Mouse (Mus musculus): ENCODE data around the gene Zc2hc1c. TPM values are rescaled to one million over a fixed set of nuclear protein-coding genes. Genes with fewer than 3 reads are reported as not detected.
A peak's percentile ranks its signal among the peaks of the same experiment; 100 is the strongest.

Zc2hc1c gene
- polyA plus RNA-seq, 1 experiment from 2014 or later: 0.67 TPM

DNA sequence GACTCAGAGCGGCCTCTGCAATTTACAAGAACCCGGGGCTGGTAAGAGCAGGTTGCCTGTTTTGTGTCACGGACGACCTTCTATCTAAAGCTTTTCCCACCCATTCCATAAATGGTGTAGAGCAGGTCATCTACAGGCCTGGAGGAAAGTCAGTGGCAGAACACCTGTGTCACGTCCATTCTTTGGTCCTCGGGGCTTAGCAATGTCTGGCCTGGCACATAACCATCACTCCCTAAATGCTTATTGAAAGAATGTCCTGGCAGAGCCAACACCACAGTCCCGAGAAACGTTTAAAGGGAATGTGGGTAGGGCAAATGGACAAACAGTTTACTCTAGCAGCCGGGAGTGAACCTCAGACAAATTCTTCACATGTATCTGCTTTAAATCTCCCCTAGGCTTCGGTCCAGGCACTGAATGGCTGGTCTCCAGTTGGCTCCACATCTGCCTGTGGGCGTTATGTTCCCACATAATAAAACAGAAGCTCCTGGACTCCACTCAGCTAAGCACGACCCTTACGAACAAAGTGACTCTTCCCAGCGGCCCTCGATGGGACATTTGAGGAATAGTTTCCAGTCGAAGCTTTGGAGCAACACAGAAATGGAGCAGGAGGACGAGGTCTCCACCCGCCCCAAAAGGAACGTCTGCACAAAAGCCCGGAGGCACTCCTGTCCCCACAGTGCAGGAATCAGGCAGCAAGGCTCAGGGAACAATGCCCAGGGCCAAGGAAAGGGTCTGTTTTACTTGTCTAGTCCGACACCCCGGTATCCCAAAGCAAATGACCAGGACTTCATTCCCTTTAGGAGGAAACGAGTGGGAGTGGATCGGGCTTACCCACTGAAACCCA is 988 bp downstream of the Zc2hc1c start:
- H3K36me3 ChIP-seq (ENCODE audit: control insufficient read depth, insufficient read depth, low read length): no peaks in the 10 kb centered on the region
- 0 out of 2 replicates have a peak overlapping the region, but pooled peaks have one; percentile 35 for H3K9ac ChIP-seq (ENCODE audit: low read length)
- peak overlapping the region; percentile 60 for H3K4me2 ChIP-seq (ENCODE audit: low read depth, severe bottlenecking)
- WGBS: 46% methylated on average over 24 of the region's 24 CpGs
- H3K27me3 ChIP-seq (ENCODE audit: control insufficient read depth, insufficient read depth, low read length): no peaks in the 10 kb centered on the region
- H3K4me1 ChIP-seq (ENCODE audit: control insufficient read depth, insufficient read depth, low read length): peaks cover 7% of the 10 kb centered on the region
- peak overlapping the region; percentile 46; the same call in 1 of the 2 replicates for H3K4me3 ChIP-seq (ENCODE audit: low read depth, low read length)
- no peak for ATAC-seq (ENCODE audit: insufficient number of reproducible peaks, low FRiP score, low TSS enrichment, low read depth)
- H3K27ac ChIP-seq (replicated peaks; ENCODE audit: low read depth, low read length): peak overlapping the region; percentile 26; the same call in 1 of the 2 replicates
- no peak for DNase-seq (ENCODE audit: low spot score)
- H3K9me3 ChIP-seq (ENCODE audit: control insufficient read depth, low read length): no peaks in the 10 kb centered on the region

DNA sequence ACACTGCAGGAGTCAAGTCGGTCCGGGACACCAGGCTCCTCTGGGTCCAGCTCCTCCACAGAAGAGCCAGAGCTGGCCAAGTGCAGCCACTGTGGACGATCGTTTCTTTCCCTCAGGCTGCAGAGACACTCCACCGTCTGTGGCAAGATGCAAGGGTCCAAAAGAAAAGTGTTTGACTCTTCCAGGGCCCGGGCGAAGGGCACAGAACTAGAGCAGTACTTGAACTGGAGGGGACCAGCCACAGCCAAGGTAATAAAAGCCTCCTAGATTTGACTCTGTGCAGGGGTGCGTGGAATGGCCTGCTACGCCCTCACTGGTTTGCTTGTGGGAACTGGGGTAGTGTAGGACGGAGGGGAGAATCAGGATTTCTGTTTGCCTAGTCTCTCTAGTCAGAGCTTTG is 2.2 kb downstream of the Zc2hc1c start:
- ATAC-seq (ENCODE audit: insufficient number of reproducible peaks, low FRiP score, low TSS enrichment, low read depth) (no peak), DNase-seq (ENCODE audit: low spot score) (no peak)
- Histone ChIP-seq H3K9ac (ENCODE audit: low read length) (no peak overlapping the region), H3K4me1 (ENCODE audit: control insufficient read depth, insufficient read depth, low read length) (peaks cover 7% of the 10 kb centered on the region), H3K4me3 (ENCODE audit: low read depth, low read length) (no peak overlapping the region), H3K9me3 (ENCODE audit: control insufficient read depth, low read length) (no peaks in the 10 kb centered on the region), H3K27me3 (ENCODE audit: control insufficient read depth, insufficient read depth, low read length) (no peaks in the 10 kb centered on the region), H3K36me3 (ENCODE audit: control insufficient read depth, insufficient read depth, low read length) (no peaks in the 10 kb centered on the region), H3K27ac (replicated peaks; ENCODE audit: low read depth, low read length) (no peak overlapping the region), H3K4me2 (ENCODE audit: low read depth, severe bottlenecking) (no peak overlapping the region)
- 72% methylated on average over 10 of the region's 10 CpGs for WGBS

DNA sequence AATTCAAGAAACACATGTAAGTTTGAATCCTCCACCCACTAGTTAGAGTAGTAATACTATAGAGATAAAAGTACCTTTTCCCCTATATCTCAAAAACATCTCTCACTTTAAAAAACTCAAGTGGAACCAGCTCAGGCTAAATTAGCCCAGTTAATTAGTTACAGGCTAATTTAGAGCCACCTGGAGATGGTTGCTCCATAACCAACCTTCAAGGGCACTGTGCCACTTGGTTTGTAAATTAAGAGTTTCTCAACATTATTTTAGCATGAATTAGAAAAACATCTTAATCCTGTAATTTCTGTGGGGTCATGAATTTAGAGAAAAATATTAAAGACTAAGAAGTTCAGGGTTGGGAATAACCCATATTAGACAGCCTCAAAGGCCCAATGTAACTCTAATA is 3.1 kb downstream of the Zc2hc1c start:
- H3K4me3 ChIP-seq (ENCODE audit: low read depth, low read length): no peak overlapping the region
- H3K27me3 ChIP-seq (ENCODE audit: control insufficient read depth, insufficient read depth, low read length): no peaks in the 10 kb centered on the region
- no peak for DNase-seq (ENCODE audit: low spot score)
- H3K4me1 ChIP-seq (ENCODE audit: control insufficient read depth, insufficient read depth, low read length): peaks cover 9% of the 10 kb centered on the region
- no peak overlapping the region for H3K27ac ChIP-seq (replicated peaks; ENCODE audit: low read depth, low read length)
- no peak overlapping the region for H3K9ac ChIP-seq (ENCODE audit: low read length)
- no peaks in the 10 kb centered on the region for H3K36me3 ChIP-seq (ENCODE audit: control insufficient read depth, insufficient read depth, low read length)
- no peak overlapping the region for H3K4me2 ChIP-seq (ENCODE audit: low read depth, severe bottlenecking)
- ATAC-seq (ENCODE audit: insufficient number of reproducible peaks, low FRiP score, low TSS enrichment, low read depth): no peak
- H3K9me3 ChIP-seq (ENCODE audit: control insufficient read depth, low read length): no peaks in the 10 kb centered on the region

DNA sequence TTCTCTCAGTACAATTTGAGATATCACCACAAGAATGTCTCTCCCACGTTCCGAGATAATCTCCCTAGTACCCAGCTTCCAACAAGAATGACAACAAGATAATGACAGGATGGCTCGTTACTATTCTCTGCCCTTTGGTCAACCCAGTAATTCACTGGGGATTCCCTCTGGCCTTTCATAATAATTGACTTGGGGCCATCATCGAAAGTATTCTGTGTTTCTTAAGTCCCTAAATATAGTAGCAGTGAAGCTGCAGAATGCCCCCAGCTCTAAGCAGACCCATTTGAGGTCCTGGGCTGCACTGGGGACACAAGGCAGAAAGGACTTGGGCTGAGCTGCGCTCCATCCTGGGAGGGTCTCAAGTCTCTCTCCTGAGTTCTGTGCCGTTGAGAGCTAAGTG is 3.9 kb downstream of the Zc2hc1c start:
- Histone ChIP-seq H3K9me3 (ENCODE audit: control insufficient read depth, low read length) (no peaks in the 10 kb centered on the region), H3K4me3 (ENCODE audit: low read depth, low read length) (no peak overlapping the region), H3K4me2 (ENCODE audit: low read depth, severe bottlenecking) (no peak overlapping the region), H3K36me3 (ENCODE audit: control insufficient read depth, insufficient read depth, low read length) (no peaks in the 10 kb centered on the region), H3K9ac (ENCODE audit: low read length) (no peak overlapping the region; the same call in 1 of the 2 replicates), H3K4me1 (ENCODE audit: control insufficient read depth, insufficient read depth, low read length) (peaks cover 14% of the 10 kb centered on the region), H3K27me3 (ENCODE audit: control insufficient read depth, insufficient read depth, low read length) (no peaks in the 10 kb centered on the region), H3K27ac (replicated peaks; ENCODE audit: low read depth, low read length) (no peak overlapping the region)
- DNase-seq (ENCODE audit: low spot score) (no peak), ATAC-seq (ENCODE audit: insufficient number of reproducible peaks, low FRiP score, low TSS enrichment, low read depth) (no peak)
- 80% methylated on average over 6 of the region's 6 CpGs for WGBS

GRCm38 (mm10) chr12:85292906-85293305 is 4.5 kb downstream of the Zc2hc1c start:
- H3K9me3 ChIP-seq (ENCODE audit: control insufficient read depth, low read length): no peaks in the 10 kb centered on the region
- DNase-seq (ENCODE audit: low spot score) (no peak), ATAC-seq (ENCODE audit: insufficient number of reproducible peaks, low FRiP score, low TSS enrichment, low read depth) (no peak)
- no peak overlapping the region for H3K9ac ChIP-seq (ENCODE audit: low read length)
- H3K4me3 ChIP-seq (ENCODE audit: low read depth, low read length): no peak overlapping the region
- peaks cover 14% of the 10 kb centered on the region for H3K4me1 ChIP-seq (ENCODE audit: control insufficient read depth, insufficient read depth, low read length)
- no peaks in the 10 kb centered on the region for H3K36me3 ChIP-seq (ENCODE audit: control insufficient read depth, insufficient read depth, low read length)
- no peak overlapping the region for H3K4me2 ChIP-seq (ENCODE audit: low read depth, severe bottlenecking)
- H3K27ac ChIP-seq (replicated peaks; ENCODE audit: low read depth, low read length): no peak overlapping the region
- no peaks in the 10 kb centered on the region for H3K27me3 ChIP-seq (ENCODE audit: control insufficient read depth, insufficient read depth, low read length)

DNA sequence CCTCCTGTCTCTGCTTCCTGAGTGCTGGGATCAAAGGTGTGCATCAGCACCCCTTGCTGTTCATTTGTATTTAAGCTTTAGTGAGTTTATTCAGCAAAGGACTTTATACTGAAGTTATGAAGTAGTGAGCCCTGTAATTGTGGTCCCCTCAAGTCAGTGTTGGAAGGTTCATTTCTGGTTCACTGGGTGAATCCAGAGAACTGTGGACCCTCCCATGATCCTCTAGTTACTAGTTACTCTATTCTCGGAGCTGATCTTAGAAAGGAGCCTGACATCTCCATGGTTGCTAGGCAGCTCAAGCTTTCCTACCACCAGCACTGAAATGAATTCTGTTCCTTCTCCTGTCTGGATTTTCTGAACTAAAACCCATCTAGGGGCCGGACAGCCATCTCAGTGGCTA is 7.1 kb downstream of the Zc2hc1c start:
- Histone ChIP-seq H3K4me3 (ENCODE audit: low read depth, low read length) (no peak overlapping the region), H3K4me1 (ENCODE audit: control insufficient read depth, insufficient read depth, low read length) (peaks cover 15% of the 10 kb centered on the region; the same call in 1 of the 2 replicates), H3K9ac (ENCODE audit: low read length) (no peak overlapping the region), H3K4me2 (ENCODE audit: low read depth, severe bottlenecking) (no peak overlapping the region), H3K27ac (replicated peaks; ENCODE audit: low read depth, low read length) (no peak overlapping the region), H3K9me3 (ENCODE audit: control insufficient read depth, low read length) (no peaks in the 10 kb centered on the region), H3K36me3 (ENCODE audit: control insufficient read depth, insufficient read depth, low read length) (no peaks in the 10 kb centered on the region; the same call in 1 of the 2 replicates), H3K27me3 (ENCODE audit: control insufficient read depth, insufficient read depth, low read length) (no peaks in the 10 kb centered on the region)
- ATAC-seq (ENCODE audit: insufficient number of reproducible peaks, low FRiP score, low TSS enrichment, low read depth) (no peak), DNase-seq (ENCODE audit: low spot score) (no peak)
- WGBS: 92% methylated on average over 2 of the region's 2 CpGs

GRCm38 (mm10) chr12:85296915-85297314 is 8.5 kb downstream of the Zc2hc1c start:
- Histone ChIP-seq H3K27me3 (ENCODE audit: control insufficient read depth, insufficient read depth, low read length) (no peaks in the 10 kb centered on the region), H3K27ac (replicated peaks; ENCODE audit: low read depth, low read length) (no peak overlapping the region)

GRCm38 (mm10) chr12:85297345-85297997 is 9.1 kb downstream of the Zc2hc1c start:
- H3K36me3 ChIP-seq (ENCODE audit: control insufficient read depth, insufficient read depth, low read length): peaks cover 3% of the 10 kb centered on the region; the same call in 1 of the 2 replicates

More at GRCm38 (mm10) chr12:85296915-85297314, 8.5 kb downstream of the Zc2hc1c start:
- no peak overlapping the region for H3K4me3 ChIP-seq (ENCODE audit: low read depth, low read length)
- WGBS: 74% methylated on average over 5 of the region's 5 CpGs
- ATAC-seq (ENCODE audit: insufficient number of reproducible peaks, low FRiP score, low TSS enrichment, low read depth) (no peak), DNase-seq (ENCODE audit: low spot score) (no peak)
- no peak overlapping the region for H3K9ac ChIP-seq (ENCODE audit: low read length)
- peaks cover 3% of the 10 kb centered on the region; the same call in 1 of the 2 replicates for H3K36me3 ChIP-seq (ENCODE audit: control insufficient read depth, insufficient read depth, low read length)
- no peaks in the 10 kb centered on the region for H3K9me3 ChIP-seq (ENCODE audit: control insufficient read depth, low read length)
- peaks cover 15% of the 10 kb centered on the region; the same call in 1 of the 2 replicates for H3K4me1 ChIP-seq (ENCODE audit: control insufficient read depth, insufficient read depth, low read length)
- no peak overlapping the region for H3K4me2 ChIP-seq (ENCODE audit: low read depth, severe bottlenecking)

More at GRCm38 (mm10) chr12:85297345-85297997, 9.1 kb downstream of the Zc2hc1c start:
- DNase-seq (ENCODE audit: low spot score): no peak
- no peak for ATAC-seq (ENCODE audit: insufficient number of reproducible peaks, low FRiP score, low TSS enrichment, low read depth)
- H3K4me2 ChIP-seq (ENCODE audit: low read depth, severe bottlenecking): no peak overlapping the region
- no peak overlapping the region for H3K4me3 ChIP-seq (ENCODE audit: low read depth, low read length)
- peaks cover 15% of the 10 kb centered on the region; the same call in 1 of the 2 replicates for H3K4me1 ChIP-seq (ENCODE audit: control insufficient read depth, insufficient read depth, low read length)
- H3K27ac ChIP-seq (replicated peaks; ENCODE audit: low read depth, low read length): no peak overlapping the region
- 63% methylated on average over 10 of the region's 10 CpGs for WGBS
- no peaks in the 10 kb centered on the region for H3K9me3 ChIP-seq (ENCODE audit: control insufficient read depth, low read length)
- H3K9ac ChIP-seq (ENCODE audit: low read length): no peak overlapping the region
- H3K27me3 ChIP-seq (ENCODE audit: control insufficient read depth, insufficient read depth, low read length): no peaks in the 10 kb centered on the region
